Mouse (Mus musculus): ENCODE measurements at regions not wholly inside any gene's neighbourhood (a gene's known extent, or its start where the extent isn't known, plus 50 kb on each side); places are given as distances from the start of the nearest gene placed in this dataset.

GRCm38 (mm10) chr1:61378240-61378639 is 260.4 kb upstream of the Pard3b start:
- TF ChIP-seq FLI1 (IDR thresholded peaks at IDR 0.05; ENCODE audit: low read length), result no peak
- TF ChIP-seq GATA1 (IDR thresholded peaks at IDR 0.05; ENCODE audit: borderline replicate concordance, low read length), result no peak

Data from megakaryocyte, embryonic 14.5 days (primary cell).